Mouse (Mus musculus): Measurements from ENCODE around the gene Brix1.

Brix1 gene

DNA sequence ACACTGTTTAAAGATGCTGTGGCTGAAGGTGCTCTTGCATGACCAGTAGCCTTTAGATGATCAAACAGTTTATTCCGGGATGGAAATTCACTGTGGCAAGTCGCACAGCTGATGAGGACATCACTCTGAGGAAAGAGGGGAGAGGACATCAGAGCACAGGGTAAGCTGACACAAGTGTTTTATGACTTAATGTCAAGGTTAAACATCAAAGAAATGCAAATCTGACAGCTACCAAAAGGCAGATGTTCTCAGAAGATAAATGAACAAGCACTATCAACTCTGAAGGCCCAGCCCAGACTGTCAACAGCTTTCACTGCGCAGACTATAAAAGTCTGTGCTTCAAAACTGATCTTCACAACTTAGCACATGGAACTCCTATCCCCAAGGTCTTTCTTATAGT is 38.6 kb downstream of the Brix1 start:
- DNase-seq (ENCODE audit: low spot score), result no peak

DNA sequence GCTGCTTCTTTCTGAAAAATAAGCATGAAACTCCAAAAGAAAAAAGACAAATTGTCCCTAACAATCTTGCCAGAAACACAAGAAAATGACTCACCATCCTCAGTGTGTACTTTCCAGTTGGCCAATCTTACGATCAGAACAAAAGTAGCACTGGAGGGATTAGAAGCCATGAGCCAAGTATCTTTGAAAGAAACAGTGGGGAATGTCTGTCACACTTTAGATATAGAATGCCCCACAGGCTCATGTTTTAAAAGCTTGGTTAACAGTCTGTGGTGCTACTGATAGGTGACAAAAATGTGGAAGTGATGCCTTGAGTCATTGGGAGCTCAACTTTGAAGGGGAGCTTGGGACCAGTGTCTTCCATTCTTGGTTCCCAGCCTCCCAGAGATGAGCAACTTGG is 43.5 kb downstream of the Brix1 start:
- DNase-seq (ENCODE audit: low spot score), result no peak

DNA sequence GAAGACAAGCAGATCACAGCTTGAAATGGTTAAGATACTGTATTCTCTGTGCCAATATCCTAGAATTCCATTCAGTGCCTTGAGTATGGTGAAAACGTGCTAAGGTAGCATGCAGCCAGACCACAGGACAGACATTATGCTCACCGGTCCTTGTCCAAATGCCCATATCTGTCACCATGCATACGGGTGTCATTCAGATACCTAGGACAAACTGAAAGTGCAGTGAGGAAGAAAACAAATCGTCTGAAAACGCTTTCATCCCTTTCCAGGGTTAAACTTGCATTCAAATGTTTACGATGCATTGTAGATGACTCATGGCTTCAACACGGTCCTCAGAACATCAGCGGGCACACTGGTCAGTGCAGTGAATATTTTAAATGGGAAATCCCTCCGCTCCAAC is 44.3 kb downstream of the Brix1 start:
- no peak for DNase-seq (ENCODE audit: low spot score)

DNA sequence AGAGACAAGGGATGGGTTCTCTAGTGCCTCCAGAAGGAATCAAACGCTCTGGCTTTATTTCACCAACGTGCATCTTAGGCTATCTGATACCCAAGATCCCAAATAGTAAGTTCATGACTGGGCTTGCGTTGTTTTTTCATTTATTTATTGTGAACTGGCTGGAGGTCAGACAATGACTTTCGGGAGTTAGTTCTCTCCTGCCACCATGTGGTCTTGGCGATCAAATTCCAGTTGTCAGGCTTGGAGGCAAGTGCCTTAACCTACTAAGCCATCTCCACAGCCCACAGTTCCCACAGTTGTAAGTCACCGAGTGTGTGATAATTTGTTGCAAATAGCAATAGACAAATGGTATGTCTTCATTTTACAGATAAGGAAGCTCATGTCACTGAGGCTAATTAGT is 45.8 kb downstream of the Brix1 start:
- DNase-seq (ENCODE audit: low spot score), result no peak

DNA sequence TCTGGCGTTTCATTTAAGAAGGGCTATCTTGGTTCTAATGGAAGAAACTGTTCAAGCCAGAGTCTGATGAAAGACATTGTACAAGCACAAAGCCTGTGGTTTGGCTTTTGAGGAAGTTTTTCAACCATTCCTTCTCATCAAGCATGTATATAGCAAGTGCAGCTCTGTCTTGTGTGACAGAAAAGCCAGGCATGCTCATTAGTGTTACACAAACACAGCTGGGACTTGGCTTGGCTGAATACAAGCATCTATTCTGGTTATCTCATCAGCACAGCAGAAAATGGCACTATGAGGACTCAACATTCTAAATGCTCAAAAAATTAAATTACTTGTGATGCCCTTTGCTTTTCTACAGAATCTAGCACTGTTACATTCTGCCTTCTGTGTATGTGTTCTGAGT is 48.9 kb downstream of the Brix1 start:
- no peak for DNase-seq (ENCODE audit: low spot score)

DNA sequence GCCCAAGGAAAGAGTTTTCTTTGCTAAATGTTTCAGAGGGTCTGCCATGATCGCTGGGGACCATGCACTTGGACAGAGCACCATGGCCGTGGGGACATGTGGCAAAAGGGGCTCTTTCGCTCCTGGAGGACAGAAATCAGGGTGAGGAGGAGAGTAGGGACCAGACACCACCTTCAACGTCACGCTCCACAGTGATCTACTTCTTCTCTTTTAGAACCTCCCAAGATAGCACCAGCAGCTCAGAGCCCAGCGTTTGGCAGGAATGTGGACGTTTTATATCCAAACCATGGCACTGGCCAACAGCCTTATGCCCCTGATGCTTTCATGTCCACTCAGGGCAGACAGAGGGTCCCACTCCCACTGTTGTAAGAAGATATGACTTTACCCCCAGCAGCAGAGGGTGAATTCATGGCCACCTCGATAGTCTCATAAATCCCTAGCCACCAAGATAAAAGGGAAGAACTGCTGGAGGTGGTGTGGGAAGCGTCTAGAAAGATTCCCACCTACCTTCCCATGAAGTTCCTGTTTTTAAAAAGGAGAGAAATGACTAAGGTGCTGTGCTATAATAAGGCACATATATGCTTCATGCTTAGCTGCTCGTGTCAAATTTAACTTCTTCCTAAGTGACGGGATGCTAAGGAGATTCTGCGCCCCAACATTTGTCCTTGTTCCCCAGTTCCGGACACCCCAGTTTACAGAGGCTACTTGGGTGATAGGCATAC is 59.0 kb downstream of the Brix1 start:
- no peak for DNase-seq (ENCODE audit: low spot score)

DNA sequence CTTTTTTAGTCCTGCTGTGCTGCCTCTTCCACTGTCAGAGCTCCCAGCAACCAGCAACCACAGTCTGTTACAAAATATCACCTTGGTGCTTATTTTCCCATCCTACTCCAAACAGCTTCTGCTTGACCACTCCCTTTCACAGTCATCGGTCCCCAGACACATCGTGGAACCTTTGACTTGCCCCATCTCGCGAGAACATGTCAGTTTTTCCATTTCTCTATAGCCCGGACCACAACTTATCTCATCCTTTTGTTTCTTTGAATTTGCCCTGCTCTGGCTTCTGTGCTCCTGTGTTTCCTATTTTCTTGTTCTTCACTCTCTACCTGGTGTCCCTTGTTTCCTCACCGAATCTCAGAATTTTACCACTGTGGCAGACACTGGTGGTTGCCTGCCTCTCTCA is 59.6 kb downstream of the Brix1 start:
- no peak for DNase-seq (ENCODE audit: low spot score)
